Comparison of ENCODE assay signal across 21 mouse cellular contexts in the genomic region with DNA sequence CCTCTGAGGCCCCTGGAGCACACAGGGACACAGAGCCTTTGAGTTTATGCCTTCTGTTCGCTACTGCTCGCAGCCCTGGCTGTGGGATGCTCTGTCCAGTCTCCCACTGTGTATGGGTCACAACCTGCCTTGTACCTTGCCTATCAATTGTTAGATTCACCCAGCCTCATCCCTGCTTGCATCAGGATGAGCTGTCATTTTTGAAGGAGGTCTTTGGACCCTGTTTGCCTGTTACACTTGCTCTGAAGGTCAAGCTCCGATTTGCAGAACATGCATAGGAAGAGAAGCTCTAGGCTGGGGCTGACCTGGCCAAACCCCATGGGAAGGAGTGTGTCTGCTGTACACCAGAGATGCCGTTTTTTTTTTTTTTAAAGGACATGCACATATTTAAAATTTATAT. TPM values are rescaled to one million over a fixed set of nuclear protein-coding genes. Genes with fewer than 3 reads are reported as not detected.
A peak's percentile ranks its signal among the peaks of the same experiment; 100 is the strongest.
DNase-seq lines count a peak whose midpoint lies in the region; ATAC-seq and TF ChIP-seq lines count a peak whose summit lies in the region.
"Had no signal": no experiment of that assay in that cellular context is flagged by ENCODE, and none has a peak within 500 bp of the region (broad histone marks: within the 10 kb centered on the region; RNA-seq: fewer than 3 reads in every experiment).

No protein-coding gene starts in this region.

- H3K4me3 ChIP-seq in liver, adult 2 months (ENCODE audit: insufficient read depth, low read depth, low read length): no peak overlapping the region
- no peak overlapping the region for H3K4me3 ChIP-seq in liver, embryonic 12.5 days
- no peak overlapping the region for H3K4me3 ChIP-seq in liver, postnatal 0 days (ENCODE audit: low read depth, low read length)
- H3K4me3 ChIP-seq in liver, embryonic 11.5 days (ENCODE audit: low read depth, low read length): no peak overlapping the region
- no peak overlapping the region for H3K4me3 ChIP-seq in CH12.LX (replicated peaks in 1 of 3; ENCODE audit: low read depth in 2 of 3, low read length in 2 of 3, poor library complexity in 1 of 3)
- H3K4me3 ChIP-seq: embryonic facial prominence, embryonic 10.5 days; embryonic facial prominence, embryonic 12.5 days had no signal

- H3K27me3 ChIP-seq in liver, adult 2 months (ENCODE audit: control insufficient read depth, insufficient read depth, low read length): no peaks in the 10 kb centered on the region
- no peaks in the 10 kb centered on the region for H3K27me3 ChIP-seq in liver, embryonic 12.5 days (replicated peaks)
- H3K27me3 ChIP-seq in liver, postnatal 0 days (ENCODE audit: insufficient read depth, low read length): no peaks in the 10 kb centered on the region
- no peaks in the 10 kb centered on the region for H3K27me3 ChIP-seq in liver, embryonic 11.5 days (replicated peaks; ENCODE audit: control insufficient read depth, insufficient read depth, low read length)
- no peaks in the 10 kb centered on the region for H3K27me3 ChIP-seq in CH12.LX (replicated peaks)
- H3K27me3 ChIP-seq: embryonic facial prominence, embryonic 12.5 days; Patski had no signal

- no peak for TF ChIP-seq EP300 in liver, postnatal 0 days (IDR thresholded peaks at IDR 0.05; ENCODE audit: low read depth)
- TF ChIP-seq EP300 in CH12.LX (IDR thresholded peaks at IDR 0.05; ENCODE audit: low read length): no peak

- no peak for TF ChIP-seq POLR2A in liver, adult 2 months (IDR thresholded peaks at IDR 0.05; ENCODE audit: extremely low read depth, insufficient read depth, low read length)
- no peak for TF ChIP-seq POLR2A in CH12.LX (IDR thresholded peaks at IDR 0.05; ENCODE audit: low read depth, low read length)

- H3K4me1 ChIP-seq in liver, adult 2 months (ENCODE audit: control insufficient read depth, insufficient read depth, low read length): peaks cover 64% of the 10 kb centered on the region
- H3K4me1 ChIP-seq in liver, embryonic 12.5 days: peaks cover 44% of the 10 kb centered on the region
- peaks cover 39% of the 10 kb centered on the region for H3K4me1 ChIP-seq in liver, postnatal 0 days (ENCODE audit: insufficient read depth)
- H3K4me1 ChIP-seq in liver, embryonic 11.5 days (replicated peaks; ENCODE audit: control insufficient read depth, insufficient read depth, low read length): peaks cover 20% of the 10 kb centered on the region
- H3K4me1 ChIP-seq in CH12.LX (ENCODE audit: control insufficient read depth in 1 of 2, insufficient read depth in 2 of 2): peaks cover 6 to 25% of the 10 kb centered on the region in 2 experiments; a peak in 3 of 4 replicates

- peak; percentile 62 for DNase-seq in liver, adult 2 months (ENCODE audit: extremely low read depth, low read depth, low spot score)
- peak; percentile 13 for DNase-seq in liver, postnatal 0 days
- no peak for DNase-seq in liver, embryonic 11.5 days (ENCODE audit: low spot score)
- no peak for DNase-seq in CH12.LX (ENCODE audit: extremely low read depth)
- DNase-seq in urinary bladder, postnatal 25 days (ENCODE audit: low spot score): no peak
- DNase-seq: adrenal gland, adult 8-10 months; adrenal gland, postnatal 14 days; adrenal gland, postnatal 36 days; cerebellum, adult 11-12 months; cerebellum, adult 2 months; cerebellum, adult 9-10 months; cerebellum, postnatal 10 days; cerebellum, postnatal 25 days; forebrain, postnatal 0 days had no signal

- peaks cover 32% of the 10 kb centered on the region for H3K36me3 ChIP-seq in liver, adult 2 months (ENCODE audit: control insufficient read depth, insufficient read depth, low read length)
- peaks cover 86% of the 10 kb centered on the region for H3K36me3 ChIP-seq in liver, embryonic 12.5 days
- peaks cover 74% of the 10 kb centered on the region for H3K36me3 ChIP-seq in liver, postnatal 0 days (replicated peaks; ENCODE audit: insufficient read depth, low read length)
- H3K36me3 ChIP-seq in liver, embryonic 11.5 days (ENCODE audit: control insufficient read depth, insufficient read depth, low read length): peaks cover 51% of the 10 kb centered on the region
- peaks cover 67 to 80% of the 10 kb centered on the region in 2 experiments for H3K36me3 ChIP-seq in CH12.LX (replicated peaks in 1 of 2; ENCODE audit: control insufficient read depth in 1 of 2, insufficient read depth in 1 of 2, low read length in 1 of 2)

- in situ Hi-C loops in CH12.LX (cut with MboI; ENCODE audit: low pct_ligation_motif_present, low pct_unique_long_range_greater_than_20kb, low sequenced_read_pairs): no loop called here

- WGBS in liver, adult 2 months: 58% methylated on average over 4 of the region's 4 CpGs
- WGBS in liver, embryonic 12.5 days (ENCODE audit: insufficient replicate concordance): 76% methylated on average over 4 of the region's 4 CpGs
- WGBS in liver, postnatal 0 days (ENCODE audit: insufficient replicate concordance): 76% methylated on average over 4 of the region's 4 CpGs
- 89% methylated on average over 4 of the region's 4 CpGs for WGBS in liver, embryonic 11.5 days

- H3K79me2 ChIP-seq in liver, adult 2 months (ENCODE audit: control insufficient read depth, insufficient read depth, low read length): peaks cover 32% of the 10 kb centered on the region; the same call in 1 of the 2 replicates
- peaks cover 34% of the 10 kb centered on the region for H3K79me2 ChIP-seq in CH12.LX (replicated peaks; ENCODE audit: control insufficient read depth, extremely low read depth, insufficient read depth, poor library complexity, severe bottlenecking)

- dilution Hi-C loops in CH12.LX (cut with MboI; ENCODE audit: extremely low pct_ligation_motif_present, extremely low pct_unique_long_range_greater_than_20kb, low sequenced_read_pairs): no loop called here

- TF ChIP-seq CTCF in liver, adult 2 months (IDR thresholded peaks at IDR 0.05; ENCODE audit: low read depth, low read length): no peak
- no peak for TF ChIP-seq CTCF in liver, postnatal 0 days (IDR thresholded peaks at IDR 0.05; ENCODE audit: low read depth)
- TF ChIP-seq CTCF in CH12.LX (conservative IDR thresholded peaks at IDR 0.05 in 1 of 2, IDR thresholded peaks at IDR 0.05 in 1 of 2; ENCODE audit: low read depth in 2 of 2, low read length in 2 of 2): no peak

- no peak for ATAC-seq in liver, embryonic 12.5 days
- ATAC-seq in liver, postnatal 0 days: peak; percentile 3; the same call in 1 of the 2 replicates
- ATAC-seq in liver, embryonic 11.5 days (replicated peaks; ENCODE audit: low FRiP score): no peak
- ATAC-seq: activated CD4-positive, CD25-positive, alpha-beta regulatory T cell, adult 4 months; forebrain, embryonic 14.5 days; forebrain, postnatal 0 days; Patski had no signal

- no peak overlapping the region for H3K4me2 ChIP-seq in liver, embryonic 12.5 days
- H3K4me2 ChIP-seq in liver, postnatal 0 days (ENCODE audit: low read depth, low read length): no peak overlapping the region
- no peak overlapping the region for H3K4me2 ChIP-seq in liver, embryonic 11.5 days
- no peak overlapping the region for H3K4me2 ChIP-seq in CH12.LX (ENCODE audit: insufficient read depth, low read depth, poor library complexity, severe bottlenecking)
- H3K4me2 ChIP-seq: embryonic facial prominence, embryonic 12.5 days had no signal

- no peaks in the 10 kb centered on the region for H3K9me3 ChIP-seq in liver, embryonic 12.5 days (replicated peaks)
- H3K9me3 ChIP-seq in liver, postnatal 0 days (ENCODE audit: low read length): no peaks in the 10 kb centered on the region
- H3K9me3 ChIP-seq in liver, embryonic 11.5 days (ENCODE audit: control insufficient read depth, low read length): no peaks in the 10 kb centered on the region
- H3K9me3 ChIP-seq in CH12.LX (replicated peaks; ENCODE audit: low read length): no peaks in the 10 kb centered on the region
- H3K9me3 ChIP-seq: embryonic facial prominence, embryonic 10.5 days; embryonic facial prominence, embryonic 12.5 days; G1E had no signal

- H3K27ac ChIP-seq in liver, adult 2 months (replicated peaks; ENCODE audit: insufficient read depth, low read depth, low read length): peak overlapping the region; percentile 77
- H3K27ac ChIP-seq in liver, embryonic 12.5 days: no peak overlapping the region
- peak overlapping the region; percentile 92; the same call in 1 of the 2 replicates for H3K27ac ChIP-seq in liver, postnatal 0 days (ENCODE audit: low read depth)
- no peak overlapping the region for H3K27ac ChIP-seq in liver, embryonic 11.5 days (ENCODE audit: low read depth, low read length)
- H3K27ac ChIP-seq in CH12.LX (ENCODE audit: insufficient read depth, low read depth): no peak overlapping the region
- H3K27ac ChIP-seq: embryonic facial prominence, embryonic 10.5 days; embryonic facial prominence, embryonic 12.5 days had no signal

- H3K9ac ChIP-seq in liver, adult 2 months (ENCODE audit: low read depth, low read length): no peak overlapping the region
- no peak overlapping the region for H3K9ac ChIP-seq in liver, embryonic 12.5 days
- H3K9ac ChIP-seq in liver, postnatal 0 days (replicated peaks): no peak overlapping the region
- H3K9ac ChIP-seq in liver, embryonic 11.5 days (ENCODE audit: low read depth, low read length): no peak overlapping the region
- no peak overlapping the region for H3K9ac ChIP-seq in CH12.LX (ENCODE audit: insufficient read depth, low read depth)
- H3K9ac ChIP-seq: embryonic facial prominence, embryonic 12.5 days; forebrain, postnatal 0 days had no signal

- TF ChIP-seq RAD21 in CH12.LX (IDR thresholded peaks at IDR 0.05; ENCODE audit: low read depth, low read length): no peak

RNA-seq across cellular contexts. Expression of gene Tor1b, which starts 4.8 kb away (rescaled TPM):
- total RNA-seq in liver, adult 2 months (2014; rRNA removed): 29.1 and 30.9 TPM in 2 replicates
- polyA plus RNA-seq in liver, adult 2 months (2012; rRNA removed): 14.4 and 17.1 TPM in 2 replicates
- 21.3 and 21.8 TPM in 2 replicates for polyA plus RNA-seq in liver, embryonic 12.5 days (2016; fragmentation: Nextera tagmentation; extraction: Ambion mirVana)
- polyA plus RNA-seq in liver, postnatal 0 days (2015; fragmentation: Nextera tagmentation; extraction: Ambion mirVana): 29.2 and 31.1 TPM in 2 replicates
- polyA plus RNA-seq in liver, embryonic 11.5 days (2014; fragmentation: Nextera tagmentation; extraction: Ambion mirVana): 27.2 and 31.6 TPM in 2 replicates
- 25.3 and 31.8 TPM in 2 replicates for total RNA-seq in CH12.LX (2012; rRNA removed)
- 30.1 and 31.1 TPM in 2 replicates for total RNA-seq in CH12.LX (2014; rRNA removed)
- polyA plus RNA-seq in CH12.LX (2012; ENCODE audit: insufficient read length, low read depth): 19.5 and 23.1 TPM in 2 replicates

RNA-seq across cellular contexts. Expression of gene Tor1a, which starts 10.2 kb away (rescaled TPM):
- total RNA-seq in liver, adult 2 months (2014; rRNA removed): 62.2 and 76.6 TPM in 2 replicates
- polyA plus RNA-seq in liver, adult 2 months (2012; rRNA removed): 54.2 and 57.9 TPM in 2 replicates
- polyA plus RNA-seq in liver, embryonic 12.5 days (2016; fragmentation: Nextera tagmentation; extraction: Ambion mirVana): 46.2 and 51.8 TPM in 2 replicates
- polyA plus RNA-seq in liver, postnatal 0 days (2015; fragmentation: Nextera tagmentation; extraction: Ambion mirVana): 82.9 and 95.5 TPM in 2 replicates
- polyA plus RNA-seq in liver, embryonic 11.5 days (2014; fragmentation: Nextera tagmentation; extraction: Ambion mirVana): 71.7 and 73.2 TPM in 2 replicates
- total RNA-seq in CH12.LX (2012; rRNA removed) (44.9 and 49.5 TPM in 2 replicates), CH12.LX (2014; rRNA removed) (58.2 and 69.6 TPM in 2 replicates)
- polyA plus RNA-seq in CH12.LX (2012; ENCODE audit: insufficient read length, low read depth): 35.0 and 45.6 TPM in 2 replicates

RNA-seq across cellular contexts. Expression of gene BC005624, which starts 24.5 kb away (rescaled TPM):
- 13.5 and 16.6 TPM in 2 replicates for total RNA-seq in liver, adult 2 months (2014; rRNA removed)
- polyA plus RNA-seq in liver, adult 2 months (2012; rRNA removed): 11.7 and 12.0 TPM in 2 replicates
- polyA plus RNA-seq in liver, embryonic 12.5 days (2016; fragmentation: Nextera tagmentation; extraction: Ambion mirVana): 36.9 and 41.2 TPM in 2 replicates
- 18.9 and 19.6 TPM in 2 replicates for polyA plus RNA-seq in liver, postnatal 0 days (2015; fragmentation: Nextera tagmentation; extraction: Ambion mirVana)
- polyA plus RNA-seq in liver, embryonic 11.5 days (2014; fragmentation: Nextera tagmentation; extraction: Ambion mirVana): 51.6 and 53.5 TPM in 2 replicates
- total RNA-seq in CH12.LX (2012; rRNA removed) (43.2 and 49.0 TPM in 2 replicates), CH12.LX (2014; rRNA removed) (40.5 and 43.4 TPM in 2 replicates)
- 68.1 and 94.0 TPM in 2 replicates for polyA plus RNA-seq in CH12.LX (2012; ENCODE audit: insufficient read length, low read depth)

RNA-seq across cellular contexts. Expression of gene Usp20, which starts 24.6 kb away (rescaled TPM):
- total RNA-seq in liver, adult 2 months (2014; rRNA removed): 3.0 and 3.3 TPM in 2 replicates
- polyA plus RNA-seq in liver, adult 2 months (2012; rRNA removed): 5.7 and 6.0 TPM in 2 replicates
- 7.6 and 8.4 TPM in 2 replicates for polyA plus RNA-seq in liver, embryonic 12.5 days (2016; fragmentation: Nextera tagmentation; extraction: Ambion mirVana)
- polyA plus RNA-seq in liver, postnatal 0 days (2015; fragmentation: Nextera tagmentation; extraction: Ambion mirVana): 2.7 and 3.5 TPM in 2 replicates
- polyA plus RNA-seq in liver, embryonic 11.5 days (2014; fragmentation: Nextera tagmentation; extraction: Ambion mirVana): 11.5 and 12.9 TPM in 2 replicates
- total RNA-seq in CH12.LX (2012; rRNA removed) (10.1 and 13.8 TPM in 2 replicates), CH12.LX (2014; rRNA removed) (2.5 and 3.4 TPM in 2 replicates)
- polyA plus RNA-seq in CH12.LX (2012; ENCODE audit: insufficient read length, low read depth): 11.0 and 12.0 TPM in 2 replicates

RNA-seq across cellular contexts. Expression of gene Ptges, which starts 27.8 kb away (rescaled TPM):
- 0.07 and 0.09 TPM in 2 replicates for total RNA-seq in liver, adult 2 months (2014; rRNA removed)
- 0.17 and 0.60 TPM in 2 replicates for polyA plus RNA-seq in liver, adult 2 months (2012; rRNA removed)
- polyA plus RNA-seq in liver, embryonic 12.5 days (2016; fragmentation: Nextera tagmentation; extraction: Ambion mirVana): 0.25 and 0.63 TPM in 2 replicates
- 1.4 and 1.7 TPM in 2 replicates for polyA plus RNA-seq in liver, postnatal 0 days (2015; fragmentation: Nextera tagmentation; extraction: Ambion mirVana)
- polyA plus RNA-seq in liver, embryonic 11.5 days (2014; fragmentation: Nextera tagmentation; extraction: Ambion mirVana): 0.92 and 0.97 TPM in 2 replicates
- 0.04 and 0.38 TPM in 2 replicates for total RNA-seq in CH12.LX (2012; rRNA removed)
- total RNA-seq in CH12.LX (2014; rRNA removed): not detected in 2 replicates
- 0.09 TPM in 1 of 2 replicates, not detected in the other for polyA plus RNA-seq in CH12.LX (2012; ENCODE audit: insufficient read length, low read depth)
- polyA plus RNA-seq: G1E had no signal

Comparison
In these comparisons a context has a peak if more than half of its experiments do, and no peak if none do; other contexts are left out.
1. DNase-seq: peak in liver, adult 2 months (single experiment) and liver, postnatal 0 days (single experiment); none in liver, embryonic 11.5 days (single experiment), CH12.LX (single experiment) and urinary bladder, postnatal 25 days (single experiment).
2. H3K27ac ChIP-seq: peak in liver, adult 2 months (single experiment) and liver, postnatal 0 days (single experiment); none in liver, embryonic 12.5 days (single experiment), liver, embryonic 11.5 days (single experiment) and CH12.LX (single experiment).